Mouse (Mus musculus) splenic B cell, adult 2 months (primary cell): ENCODE results near the gene Tnfrsf13c.

Experiments
- DNase-seq: peaks from one replicate; pipeline ENCODE4 v3.0.0-alpha.2; 2011; ENCODE audit warnings: low read depth, low spot score
- H3K27me3 ChIP-seq: 2 replicates; pipeline ENCODE4 v1.6.1; 2012; ENCODE audit warnings: mild to moderate bottlenecking, low read length, moderate library complexity, mixed read lengths; ENCODE audit not compliant: control insufficient read depth, poor library complexity, insufficient read depth, severe bottlenecking
- H3K36me3 ChIP-seq: 2 replicates; pipeline ENCODE4 v1.6.1; 2012; ENCODE audit warnings: mild to moderate bottlenecking, low read length, moderate library complexity, mixed read lengths; ENCODE audit not compliant: control insufficient read depth, poor library complexity, insufficient read depth, severe bottlenecking

Gene Tnfrsf13c

DNA sequence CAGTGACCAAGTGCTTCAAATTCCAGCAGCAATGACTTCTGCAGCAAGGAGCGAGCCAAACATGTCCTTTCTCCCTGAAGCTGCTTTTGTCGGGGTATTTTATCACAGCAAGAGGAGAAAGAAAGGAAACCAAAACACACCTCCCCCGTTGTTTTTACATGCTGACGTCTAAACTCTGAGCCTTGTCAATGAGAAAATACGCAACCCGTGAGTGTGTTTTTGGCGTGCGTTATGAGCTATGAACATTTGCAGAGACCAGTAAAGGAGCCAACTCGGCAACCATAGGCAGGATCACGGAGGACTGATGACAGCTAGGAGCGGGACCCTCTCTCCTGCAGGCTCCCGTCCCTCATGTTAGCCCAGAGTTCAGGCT, 19.6 kb upstream of the Tnfrsf13c start:
- H3K36me3 ChIP-seq = no peaks in the 10 kb centered on the region
- no peaks in the 10 kb centered on the region for H3K27me3 ChIP-seq
- peak; percentile 18 for DNase-seq

- H3K27me3 ChIP-seq = no peaks in the 10 kb centered on the region
- H3K36me3 ChIP-seq = no peaks in the 10 kb centered on the region
- DNase-seq = no peak
Observed at GRCm38 (mm10) chr15:82243311-82243710, 19.1 kb upstream of the Tnfrsf13c start.

DNA sequence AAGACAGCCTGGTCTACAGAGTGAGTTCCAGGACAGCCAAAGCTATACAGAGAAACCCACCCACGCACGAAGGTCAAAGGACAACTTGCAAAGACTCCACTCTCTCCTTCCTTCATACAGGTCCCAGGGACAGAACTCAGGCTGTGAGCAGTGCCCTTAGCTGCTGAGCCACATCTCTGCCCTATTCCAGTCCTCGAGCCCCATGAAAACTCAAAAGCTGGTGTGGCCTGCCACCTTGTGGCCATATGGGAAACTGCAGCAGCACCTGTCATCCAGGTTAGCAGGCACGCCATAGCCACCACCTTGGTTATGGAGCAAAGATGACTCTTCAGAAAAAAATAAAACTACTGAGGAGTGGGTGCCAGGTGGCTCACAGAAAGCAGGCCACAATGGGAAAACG, 12.4 kb upstream of the Tnfrsf13c start:
- peak; percentile 92 for DNase-seq
- no peaks in the 10 kb centered on the region for H3K36me3 ChIP-seq
- H3K27me3 ChIP-seq = no peaks in the 10 kb centered on the region

DNA sequence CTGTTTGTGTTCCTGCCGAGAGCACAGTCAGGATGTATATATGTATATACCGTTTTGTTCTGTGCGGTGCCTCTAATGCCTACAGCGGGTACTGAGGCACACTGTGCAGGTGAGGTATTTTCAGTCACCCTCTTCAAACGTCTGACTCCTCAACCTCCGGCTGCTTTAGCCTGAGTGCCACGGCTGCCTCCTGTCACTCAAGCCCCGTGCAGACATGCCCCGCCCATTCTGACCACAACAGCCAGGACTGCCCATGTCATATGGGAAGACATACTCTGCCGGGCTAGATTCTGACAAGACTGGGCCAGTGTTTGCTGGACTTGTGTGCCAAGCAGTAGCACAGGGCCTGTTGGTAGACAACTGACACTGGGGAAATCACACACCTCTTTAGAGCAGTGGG, 11.5 kb upstream of the Tnfrsf13c start:
- no peaks in the 10 kb centered on the region for H3K27me3 ChIP-seq
- peak; percentile 51 for DNase-seq
- H3K36me3 ChIP-seq = no peaks in the 10 kb centered on the region

- no peaks in the 10 kb centered on the region for H3K27me3 ChIP-seq
- peak; percentile 77 for DNase-seq
Observed at GRCm38 (mm10) chr15:82232651-82233050, 8.5 kb upstream of the Tnfrsf13c start.

DNA sequence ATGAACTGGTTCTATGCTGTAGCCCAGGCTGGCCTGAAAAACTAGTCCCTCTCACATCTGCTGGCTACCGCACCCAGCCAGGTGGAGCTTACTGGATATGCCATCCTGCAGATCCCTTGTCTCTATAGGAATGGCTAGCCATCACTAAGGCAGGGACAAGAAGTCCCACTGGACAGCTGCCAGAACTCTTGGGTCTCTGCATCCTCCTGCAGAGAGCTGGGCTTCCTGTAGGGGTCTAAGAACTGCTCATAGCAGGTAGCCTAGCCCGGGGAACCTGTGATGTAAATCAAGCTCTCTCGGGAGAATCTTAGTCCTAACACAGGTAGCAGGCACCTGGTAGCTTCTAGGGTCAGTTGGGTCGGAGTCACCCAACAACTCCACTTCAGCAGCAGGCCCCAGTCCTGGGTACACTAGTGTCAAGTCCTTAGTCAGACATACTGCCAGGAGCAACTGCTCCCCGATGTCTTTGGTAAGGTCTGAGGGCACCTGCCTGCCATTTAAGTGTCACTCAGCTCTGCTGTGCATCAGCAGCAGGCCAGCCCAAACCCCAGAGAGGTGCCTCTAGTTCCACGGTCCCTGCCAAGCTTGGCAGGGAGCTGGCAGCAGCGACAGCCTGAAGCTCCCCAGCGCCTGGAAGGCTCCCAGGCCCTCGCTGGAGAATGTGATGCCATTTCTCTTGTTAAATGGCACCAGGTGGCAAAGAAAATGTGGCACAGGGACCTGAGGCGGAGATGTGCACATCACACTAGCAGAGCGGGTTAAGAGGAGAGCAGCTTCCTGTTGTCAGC, 7.6 kb upstream of the Tnfrsf13c start:
- DNase-seq = no peak

More at GRCm38 (mm10) chr15:82232651-82233050, 8.5 kb upstream of the Tnfrsf13c start:
- no peaks in the 10 kb centered on the region for H3K36me3 ChIP-seq

GRCm38 (mm10) chr15:82231100-82231499, 6.9 kb upstream of the Tnfrsf13c start:
- no peak for DNase-seq
- Histone ChIP-seq H3K36me3 (no peaks in the 10 kb centered on the region), H3K27me3 (no peaks in the 10 kb centered on the region)

More for the DNA sequence above, 7.6 kb upstream of the Tnfrsf13c start:
- Histone ChIP-seq H3K36me3 (no peaks in the 10 kb centered on the region), H3K27me3 (no peaks in the 10 kb centered on the region)

GRCm38 (mm10) chr15:82230098-82230611, 6.0 kb upstream of the Tnfrsf13c start:
- H3K36me3 ChIP-seq = no peaks in the 10 kb centered on the region
- DNase-seq = no peak
- no peaks in the 10 kb centered on the region for H3K27me3 ChIP-seq

- peak; percentile 78 for DNase-seq
- no peaks in the 10 kb centered on the region for H3K27me3 ChIP-seq
- no peaks in the 10 kb centered on the region for H3K36me3 ChIP-seq
Observed at GRCm38 (mm10) chr15:82229542-82230045, 5.4 kb upstream of the Tnfrsf13c start.

DNA sequence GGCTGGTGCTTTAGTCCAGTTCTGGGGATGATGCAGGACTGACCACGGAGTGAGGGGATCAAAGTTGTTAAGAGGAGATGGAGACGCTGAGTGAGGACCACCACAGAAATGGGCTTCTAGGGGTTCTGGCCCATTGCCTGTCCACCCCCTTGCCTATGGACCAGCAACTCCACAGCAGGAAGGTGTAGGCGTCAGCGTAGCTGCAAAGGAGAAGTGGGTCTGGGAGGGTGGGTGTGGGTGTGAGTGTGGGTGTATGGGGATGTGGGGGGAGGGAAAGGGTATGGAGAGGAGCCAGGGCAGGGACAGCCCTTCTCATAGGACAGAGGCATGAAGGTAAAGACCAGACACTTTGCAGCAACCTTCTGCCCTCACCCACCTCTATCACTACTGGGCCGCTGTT, 1.6 kb upstream of the Tnfrsf13c start:
- peaks cover 7% of the 10 kb centered on the region; the same call in 1 of the 2 replicates for H3K36me3 ChIP-seq
- no peaks in the 10 kb centered on the region for H3K27me3 ChIP-seq
- peak; percentile 63 for DNase-seq

DNA sequence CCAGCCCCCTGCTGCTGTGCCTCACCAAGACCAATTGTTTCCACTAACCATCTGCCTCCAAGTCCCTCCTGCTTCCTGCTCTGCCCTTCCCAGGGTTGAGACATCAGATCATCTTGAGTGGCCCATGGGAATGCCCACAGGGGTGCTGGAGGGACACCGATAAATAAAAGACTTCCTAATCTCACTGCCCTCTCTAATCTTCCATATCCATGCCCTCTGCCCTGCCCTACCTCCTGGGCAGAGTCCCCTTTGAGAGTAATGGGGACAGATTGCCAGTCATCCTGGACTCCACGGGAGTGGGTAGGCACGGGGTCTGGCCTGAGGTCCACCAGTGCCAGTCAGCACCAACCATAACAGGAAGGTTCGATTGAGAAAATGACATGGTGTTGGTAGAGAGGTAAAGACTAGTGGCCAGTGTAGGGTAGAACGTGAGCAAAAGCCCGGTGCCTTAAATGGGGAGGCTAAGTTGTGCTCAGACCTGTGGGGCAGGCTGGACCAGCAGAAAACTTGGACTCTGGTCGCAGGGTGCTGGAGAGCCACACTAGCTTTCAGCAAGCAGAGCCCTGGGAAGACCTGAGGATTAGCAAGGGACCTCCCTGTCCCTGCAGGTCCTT, 540 bp upstream of the Tnfrsf13c start:
- H3K27me3 ChIP-seq = no peaks in the 10 kb centered on the region
- peaks cover 7% of the 10 kb centered on the region; the same call in 1 of the 2 replicates for H3K36me3 ChIP-seq
- DNase-seq = peak; percentile 50

- Histone ChIP-seq H3K36me3 (peaks cover 7% of the 10 kb centered on the region; the same call in 1 of the 2 replicates), H3K27me3 (no peaks in the 10 kb centered on the region)
- peak; percentile 53 for DNase-seq
Observed at GRCm38 (mm10) chr15:82223251-82223650, 918 bp downstream of the Tnfrsf13c start.

DNA sequence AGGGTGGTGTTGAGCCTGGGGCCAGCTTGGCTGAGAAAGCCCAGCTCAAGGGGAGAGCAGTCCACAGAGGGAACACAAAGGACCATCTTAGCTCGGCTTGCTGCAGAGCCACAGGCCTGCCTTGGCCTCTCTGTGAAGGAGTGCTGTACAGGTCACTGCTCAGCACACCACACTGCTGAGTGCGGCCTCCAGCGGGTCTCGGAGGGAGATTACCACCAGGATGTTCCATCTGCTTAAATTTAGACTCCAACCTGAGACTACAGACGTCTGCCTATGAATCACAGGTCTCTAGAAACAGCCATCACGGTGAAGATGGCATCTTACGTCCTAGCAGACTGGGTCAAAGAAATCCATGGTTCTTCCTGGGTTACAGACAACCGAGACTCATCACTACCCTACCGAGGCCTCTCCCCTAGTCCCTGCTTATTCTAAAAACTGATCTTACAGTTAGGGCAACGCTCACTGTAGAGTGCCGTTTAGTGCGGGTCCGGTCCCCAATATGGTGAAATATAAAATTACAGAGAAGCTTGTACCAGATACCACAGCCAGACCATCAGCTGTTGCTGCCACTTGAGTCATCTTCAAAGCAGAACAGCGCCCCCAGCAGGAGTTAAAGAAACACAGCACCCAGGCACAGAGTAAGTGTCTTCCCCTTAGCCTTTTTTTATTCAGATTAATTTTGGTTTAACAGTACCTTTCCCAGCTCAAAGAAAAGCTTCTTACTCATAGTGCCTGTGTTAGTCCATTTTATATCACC, 2.9 kb downstream of the Tnfrsf13c start:
- DNase-seq = peak; percentile 71
- Histone ChIP-seq H3K36me3 (peaks cover 7% of the 10 kb centered on the region; the same call in 1 of the 2 replicates), H3K27me3 (no peaks in the 10 kb centered on the region)

DNA sequence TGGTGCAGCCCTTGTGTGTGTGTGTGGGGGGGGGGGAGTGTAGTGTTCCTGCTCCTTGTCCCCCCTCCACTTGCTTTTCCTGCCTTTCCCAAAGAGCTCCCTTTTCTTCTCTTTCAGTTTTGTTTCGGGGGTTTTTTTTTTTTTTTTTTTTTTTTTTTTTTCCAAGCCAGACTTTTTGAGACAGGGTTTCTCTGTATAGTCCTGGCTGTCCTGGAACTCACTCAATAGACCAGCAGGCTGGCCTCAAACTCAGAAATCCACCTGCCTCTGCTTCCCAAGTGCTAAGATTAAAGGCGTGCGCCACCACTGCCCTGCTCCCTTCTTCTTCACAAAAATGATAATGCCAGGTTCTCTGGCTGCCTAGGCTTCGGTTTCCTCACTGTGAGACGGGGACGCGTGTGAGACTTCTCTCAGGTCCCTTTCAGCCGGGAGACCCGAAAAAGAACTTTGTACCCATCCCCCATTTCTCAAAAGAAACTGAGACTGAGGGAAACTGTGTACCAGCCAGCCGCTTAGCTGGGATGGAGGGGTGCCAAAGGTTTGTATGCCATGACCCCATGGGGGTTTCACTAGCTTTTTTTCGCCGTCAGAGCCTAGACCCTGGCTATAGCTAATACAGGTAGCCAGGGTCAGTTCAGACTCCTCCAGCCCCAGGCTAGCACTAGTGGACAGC, 4.0 kb downstream of the Tnfrsf13c start:
- Histone ChIP-seq H3K27me3 (no peaks in the 10 kb centered on the region), H3K36me3 (peaks cover 7% of the 10 kb centered on the region; the same call in 1 of the 2 replicates)
- no peak for DNase-seq
